Mouse (Mus musculus): ENCODE measurements around the gene Birc6.

DNA sequence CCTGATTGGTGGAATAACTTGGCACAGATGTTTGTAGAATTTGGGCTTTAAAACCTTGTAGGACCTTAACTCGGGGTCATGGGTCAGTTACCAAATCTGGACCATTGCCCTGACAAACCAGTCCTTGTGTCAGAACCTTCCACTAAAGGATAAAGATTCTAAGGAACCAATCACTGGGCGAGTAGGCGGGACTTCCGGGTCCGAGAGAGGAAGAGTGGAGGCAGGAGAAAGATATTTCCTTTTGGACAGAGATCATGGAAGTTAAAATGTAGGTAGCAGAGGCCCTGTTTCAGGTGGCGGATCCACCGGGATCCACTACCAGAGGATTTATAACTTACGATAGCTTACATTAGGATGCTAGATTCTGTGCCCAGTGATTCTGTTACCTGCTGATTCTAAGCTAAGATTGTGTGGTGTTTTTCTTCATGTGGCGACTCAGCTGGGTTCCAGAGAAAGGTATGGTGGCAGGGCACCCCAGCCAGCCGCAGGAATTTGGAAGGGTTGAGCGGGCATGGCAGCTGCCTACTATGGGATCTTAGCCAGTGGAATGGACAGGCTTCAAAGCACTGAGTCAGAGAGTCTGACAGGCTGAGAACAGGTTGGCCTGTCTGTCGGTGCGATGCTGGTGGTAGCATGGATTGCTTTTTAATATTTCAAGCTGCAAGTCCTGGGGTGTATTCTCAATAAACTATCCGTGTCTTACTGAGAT lies 47.6 kb upstream of the Birc6 start:
- TF ChIP-seq POLR2A (IDR thresholded peaks at IDR 0.05; ENCODE audit: extremely low read depth, insufficient read depth, low read length): no peak
- no peak for TF ChIP-seq CTCF (IDR thresholded peaks at IDR 0.05; ENCODE audit: low read depth, low read length)
